Mouse (Mus musculus) CH12.LX (cell line): ENCODE results near the gene Map3k20. TPM values are rescaled to one million over a fixed set of nuclear protein-coding genes. Genes with fewer than 3 reads are reported as not detected.
A peak's percentile ranks its signal among the peaks of the same experiment; 100 is the strongest.

Source experiments
- DNase-seq: peaks from one replicate; pipeline ENCODE4 v3.0.0-alpha.2; 2013; ENCODE audit errors: extremely low read depth
- H3K27ac ChIP-seq: 2 replicates; pipeline ENCODE4 v1.5.1; 2012; ENCODE audit warnings: low read depth, mild to moderate bottlenecking, control low read depth, moderate library complexity; ENCODE audit not compliant: insufficient read depth
- H3K27me3 ChIP-seq: replicated peaks from 2 replicates; pipeline ENCODE3; 2012; ENCODE audit warnings: inconsistent platforms
- H3K36me3 ChIP-seq, 2 experiments: replicated peaks in 1 of 2; 2 replicates each; pipeline versions ENCODE3 to v1.6.1; 2012; ENCODE audit warnings: inconsistent platforms in 1 of 2, low read length in 1 of 2, mild to moderate bottlenecking in 1 of 2, mixed read lengths in 1 of 2, moderate library complexity in 1 of 2; ENCODE audit not compliant: control insufficient read depth in 1 of 2, insufficient read depth in 1 of 2
- H3K4me1 ChIP-seq, 2 experiments: 2 replicates each; pipeline ENCODE4 v1.6.1; 2012; ENCODE audit warnings: inconsistent platforms in 1 of 2, moderate library complexity in 1 of 2; ENCODE audit not compliant: insufficient read depth in 2 of 2, control insufficient read depth in 1 of 2
- H3K4me2 ChIP-seq: 2 replicates; pipeline ENCODE4 v1.6.1; 2012; ENCODE audit warnings: low read depth, mild to moderate bottlenecking, control low read depth; ENCODE audit not compliant: poor library complexity, insufficient read depth, severe bottlenecking
- H3K4me3 ChIP-seq, 3 experiments: fragments of 150-350 bp in 1 of 3; sonication (generic) in 1 of 3; replicated peaks in 1 of 3; 2 replicates each; pipeline versions ENCODE3 to v1.5.1; 2011 to 2012; ENCODE audit warnings: low read depth in 2 of 3, low read length in 2 of 3, mild to moderate bottlenecking in 2 of 3, moderate library complexity in 2 of 3, control low read depth in 1 of 3, improper control_type of control experiment in 1 of 3, inconsistent platforms in 1 of 3, mixed read lengths in 1 of 3; ENCODE audit not compliant: poor library complexity in 1 of 3
- H3K79me2 ChIP-seq: replicated peaks from 2 replicates; pipeline ENCODE4 v1.6.1; 2012; ENCODE audit warnings: mild to moderate bottlenecking, moderate library complexity; ENCODE audit not compliant: control insufficient read depth, poor library complexity, insufficient read depth, severe bottlenecking; ENCODE audit errors: extremely low read depth
- H3K9ac ChIP-seq: 2 replicates; pipeline ENCODE4 v1.6.1; 2012; ENCODE audit warnings: low read depth, mild to moderate bottlenecking, control low read depth, moderate library complexity; ENCODE audit not compliant: insufficient read depth
- H3K9me3 ChIP-seq: replicated peaks from 2 replicates; pipeline ENCODE3; 2012; ENCODE audit warnings: low read length, inconsistent platforms, mixed read lengths
- BHLHE40 ChIP-seq: IDR thresholded peaks from 2 replicates; pipeline ENCODE4 v1.6.1; 2011; ENCODE audit warnings: mild to moderate bottlenecking, low read depth, low read length, improper control_type of control experiment
- ELF1 ChIP-seq: IDR thresholded peaks from 2 replicates; pipeline ENCODE4 v1.6.1; 2014; ENCODE audit warnings: low read depth, mild to moderate bottlenecking, inconsistent platforms, low read length, improper control_type of control experiment
- EP300 ChIP-seq: IDR thresholded peaks from 2 replicates; pipeline ENCODE4 v1.6.1; 2011; ENCODE audit warnings: low read length, improper control_type of control experiment
- HCFC1 ChIP-seq: IDR thresholded peaks from 2 replicates; pipeline ENCODE4 v1.6.1; 2012; ENCODE audit warnings: low read depth, mild to moderate bottlenecking, inconsistent platforms, low read length, improper control_type of control experiment
- IRF4 ChIP-seq: IDR thresholded peaks from 2 replicates; pipeline ENCODE4 v1.6.1; 2014; ENCODE audit warnings: low read depth, mild to moderate bottlenecking, inconsistent platforms, low read length, improper control_type of control experiment
- MAFK ChIP-seq: IDR thresholded peaks from 2 replicates; pipeline ENCODE4 v1.6.1; 2011; ENCODE audit warnings: low read length, improper control_type of control experiment; ENCODE audit not compliant: insufficient replicate concordance
- ZMIZ1 ChIP-seq: IDR thresholded peaks from 2 replicates; pipeline ENCODE4 v1.6.1; 2012; ENCODE audit warnings: low read depth, mild to moderate bottlenecking, inconsistent platforms, low read length, improper control_type of control experiment
- ZNF384 ChIP-seq: IDR thresholded peaks from 2 replicates; pipeline ENCODE4 v1.6.1; 2012; ENCODE audit warnings: low read depth, low read length, improper control_type of control experiment, inconsistent platforms
- dilution Hi-C: fragments of 300-500 bp; cut with MboI; formaldehyde crosslinking; loops from 2 replicates; pipeline ENCODE4 v1.14.3; 2020; ENCODE audit warnings: low sequenced_read_pairs; ENCODE audit not compliant: extremely low pct_unique_long_range_greater_than_20kb, extremely low pct_ligation_motif_present
- in situ Hi-C: fragments of 300-500 bp; cut with MboI; formaldehyde crosslinking; loops from 3 replicates; pipeline ENCODE4 v1.14.3; 2019; ENCODE audit warnings: low sequenced_read_pairs, low pct_ligation_motif_present, low pct_unique_long_range_greater_than_20kb, mixed read lengths
- polyA plus RNA-seq: library from polyadenylated mRNA; unstranded; fragments of >175 nt; gene quantifications from 2 replicates; pipeline ENCODE4 v1.2.1, GENCODE M21; 2012; ENCODE audit warnings: low read depth; ENCODE audit not compliant: insufficient read length
- total RNA-seq, 2 experiments: library from RNA; depleted of rRNA; stranded (reverse); fragments of 300-350 nt in 1 of 2; fragments of >200 nt in 1 of 2; gene quantifications; 2 replicates each; pipeline ENCODE4 v1.2.3; 2012 to 2014

Map3k20 gene
- total and polyA plus RNA-seq, 3 experiments: 4.1 to 6.6 (median 6.1) TPM

DNA sequence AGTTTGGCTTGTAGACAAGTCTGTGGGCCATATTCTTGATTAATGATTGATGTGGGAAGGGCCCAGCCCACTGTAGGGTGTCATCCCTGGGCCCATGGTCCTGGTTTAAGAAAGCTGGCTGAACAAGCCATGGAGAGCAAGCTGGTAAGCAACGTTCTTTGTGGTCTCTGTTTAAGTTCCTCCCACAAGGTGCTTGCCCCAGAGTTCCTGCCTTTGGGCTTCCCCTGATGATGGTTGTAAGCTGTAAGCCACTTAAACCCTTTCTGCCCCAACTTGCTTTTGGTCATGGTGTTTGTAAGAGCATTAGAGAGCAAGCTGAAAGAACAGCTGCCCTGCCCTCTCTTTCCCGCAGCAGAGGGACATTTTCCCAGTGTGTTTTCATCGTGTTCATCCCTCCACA, 43.0 kb downstream of the Map3k20 start:
- Histone ChIP-seq H3K4me3 (no peak overlapping the region), H3K4me1 (peaks cover 6 to 31% of the 10 kb centered on the region in 2 experiments), H3K27me3 (no peaks in the 10 kb centered on the region), H3K79me2 (0 out of 2 replicates have a peak, but pooled peaks cover 2% of the 10 kb centered on the region), H3K27ac (no peak overlapping the region), H3K9me3 (no peaks in the 10 kb centered on the region), H3K4me2 (no peak overlapping the region), H3K9ac (no peak overlapping the region), H3K36me3 (peaks cover 0 to 2% of the 10 kb centered on the region in 2 experiments)
- in situ Hi-C loops (no loop called here), dilution Hi-C loops (no loop called here)
- TF ChIP-seq MAFK: no peak
- peak; percentile 44 for TF ChIP-seq ZNF384
- no peak for DNase-seq

DNA sequence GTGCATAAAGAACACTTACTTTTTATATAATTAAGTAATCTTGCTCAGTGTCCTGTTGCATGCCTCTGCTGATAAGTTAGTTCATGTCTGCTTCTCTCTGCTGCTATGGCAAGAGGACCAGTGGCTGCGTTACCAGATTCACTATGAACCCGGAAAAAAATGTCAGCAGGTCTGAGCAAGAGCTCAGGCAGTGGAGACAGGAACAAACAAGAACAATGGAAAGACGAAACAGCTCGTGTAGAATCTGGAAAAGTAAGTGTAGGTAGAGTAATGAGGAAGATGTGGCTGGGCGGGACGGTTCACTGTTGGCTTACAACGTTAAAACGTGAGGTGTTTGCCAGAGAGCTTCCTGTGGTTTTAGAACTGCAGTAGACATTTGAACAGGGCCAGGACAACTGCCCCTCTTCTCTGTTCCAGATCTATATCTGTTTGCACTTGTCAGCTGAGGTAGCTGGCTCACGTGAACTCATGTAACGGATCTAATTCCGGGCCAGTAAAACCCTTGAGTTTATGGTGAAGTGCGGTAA, 45.6 kb downstream of the Map3k20 start:
- Histone ChIP-seq H3K27me3 (no peaks in the 10 kb centered on the region), H3K4me2 (no peak overlapping the region), H3K4me1 (peaks cover 6 to 31% of the 10 kb centered on the region in 2 experiments), H3K79me2 (0 out of 2 replicates have a peak, but pooled peaks cover 2% of the 10 kb centered on the region), H3K9ac (no peak overlapping the region), H3K36me3 (no peaks in the 10 kb centered on the region), H3K4me3 (no peak overlapping the region), H3K27ac (no peak overlapping the region), H3K9me3 (no peaks in the 10 kb centered on the region)
- DNase-seq: no peak
- TF ChIP-seq BHLHE40 (peak; percentile 11; the same call in 1 of the 2 replicates), ELF1 (no peak)
- dilution Hi-C loops: no loop called here
- in situ Hi-C loops: no loop called here

DNA sequence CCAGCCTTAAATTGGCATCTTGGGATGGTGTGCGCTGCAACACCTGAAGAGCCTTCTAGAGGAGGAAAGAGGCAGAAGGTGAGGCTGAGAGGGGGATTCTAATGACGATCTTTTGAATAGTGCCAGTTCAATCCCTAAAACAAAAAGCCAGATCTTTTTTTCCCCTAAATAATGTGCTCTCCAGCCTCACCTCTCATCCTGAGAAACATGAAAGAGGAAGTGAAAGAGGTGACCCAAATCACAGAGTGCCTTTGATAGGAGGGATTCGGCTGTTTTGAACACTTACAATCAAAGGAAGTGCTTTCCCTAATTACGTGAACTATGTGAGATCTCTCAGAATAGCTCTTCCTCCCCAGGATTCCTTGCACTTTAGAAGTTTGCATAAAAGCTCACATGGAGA, 46.6 kb downstream of the Map3k20 start:
- 0 out of 2 replicates have a peak, but pooled peaks cover 2% of the 10 kb centered on the region for H3K79me2 ChIP-seq
- no peak overlapping the region for H3K9ac ChIP-seq
- H3K4me3 ChIP-seq: no peak overlapping the region
- no peak overlapping the region for H3K27ac ChIP-seq
- no peak overlapping the region for H3K4me2 ChIP-seq
- H3K36me3 ChIP-seq: no peaks in the 10 kb centered on the region
- dilution Hi-C loops: no loop called here
- no peaks in the 10 kb centered on the region for H3K9me3 ChIP-seq
- H3K27me3 ChIP-seq: no peaks in the 10 kb centered on the region
- H3K4me1 ChIP-seq: peaks cover 6 to 31% of the 10 kb centered on the region in 2 experiments
- TF ChIP-seq EP300: peak; percentile 59
- no peak for TF ChIP-seq HCFC1
- no peak for TF ChIP-seq ZMIZ1
- peak; percentile 61 for TF ChIP-seq IRF4
- DNase-seq: no peak
- in situ Hi-C loops: no loop called here
